Mouse (Mus musculus) G1E (cell line): Measurements from ENCODE around the gene Grk3.

Experiments used
- CTCF ChIP-seq: IDR thresholded peaks from 2 replicates; pipeline ENCODE4 v1.5.1; 2012; ENCODE audit warnings: low read depth, low read length, inconsistent platforms, mixed read lengths
- GATA1 ChIP-seq: IDR thresholded peaks from 2 replicates; pipeline ENCODE4 v1.6.1; 2012; ENCODE audit warnings: borderline replicate concordance, low read length, inconsistent platforms, mixed read lengths
- GATA2 ChIP-seq: IDR thresholded peaks from 2 replicates; pipeline ENCODE4 v1.6.1; 2012; ENCODE audit warnings: low read depth, low read length, inconsistent platforms, borderline replicate concordance
- POLR2AphosphoS5 ChIP-seq: IDR thresholded peaks from 2 replicates; pipeline ENCODE4 v1.6.1; 2012; ENCODE audit warnings: low read depth, low read length, inconsistent platforms; ENCODE audit not compliant: insufficient replicate concordance
- TAL1 ChIP-seq: conservative IDR thresholded peaks from 2 replicates; pipeline ENCODE4 v1.6.1; 2012; ENCODE audit warnings: low read depth, low read length, inconsistent platforms, mixed read lengths

DNA sequence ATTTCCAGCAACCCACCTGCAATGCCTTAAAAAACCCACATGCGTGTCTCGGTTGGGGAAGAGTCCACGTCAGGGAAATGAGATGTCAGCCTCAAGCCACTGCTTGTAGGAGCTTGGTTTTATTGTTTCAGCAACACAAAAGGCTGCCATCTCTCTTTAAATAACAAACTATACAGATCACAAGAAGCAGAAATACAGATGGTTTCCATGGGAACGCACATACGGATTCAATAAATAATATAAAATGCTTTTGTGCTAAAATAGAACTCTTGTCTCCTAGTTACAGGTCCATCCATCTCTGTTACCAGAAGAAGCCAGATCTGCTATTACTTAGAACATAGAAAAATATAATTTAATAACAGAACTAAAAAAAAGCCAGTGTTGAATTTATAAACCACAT is 105.2 kb downstream of the Grk3 start:
- no peak for TF ChIP-seq CTCF
- no peak for TF ChIP-seq GATA1
- no peak for TF ChIP-seq POLR2AphosphoS5
- TF ChIP-seq TAL1: no peak
- no peak for TF ChIP-seq GATA2
